Mouse (Mus musculus) cortical plate, adult 2 months (tissue): ENCODE results near the gene Vim.

ENCODE experiments used
- CTCF ChIP-seq: fragments of 200-500 bp; IDR thresholded peaks from 2 replicates; pipeline ENCODE4 v1.5.1; 2011; ENCODE audit warnings: mild to moderate bottlenecking, control low read depth, low read length; ENCODE audit not compliant: insufficient read depth; ENCODE audit errors: extremely low read depth
- POLR2A ChIP-seq: fragments of 200-500 bp; IDR thresholded peaks from 2 replicates; pipeline ENCODE4 v1.6.1; 2011; ENCODE audit warnings: mild to moderate bottlenecking, low read length, control low read depth; ENCODE audit not compliant: insufficient read depth; ENCODE audit errors: extremely low read depth

GRCm38 (mm10) chr2:13538704-13539377, 34.9 kb upstream of the Vim start:
- no peak for TF ChIP-seq CTCF
- no peak for TF ChIP-seq POLR2A
